Mouse (Mus musculus) stomach, postnatal 0 days (tissue): ENCODE data around the gene Dhx37.
A peak's percentile ranks its signal among the peaks of the same experiment; 100 is the strongest.

Source experiments
- CTCF ChIP-seq: IDR thresholded peaks from 2 replicates; pipeline ENCODE4 v1.5.1; 2016; ENCODE audit warnings: antibody characterized with exemption, low read depth, mild to moderate bottlenecking, moderate library complexity
- EP300 ChIP-seq: optimal IDR thresholded peaks from 2 replicates; pipeline ENCODE3; 2016; ENCODE audit warnings: antibody characterized with exemption

DNA sequence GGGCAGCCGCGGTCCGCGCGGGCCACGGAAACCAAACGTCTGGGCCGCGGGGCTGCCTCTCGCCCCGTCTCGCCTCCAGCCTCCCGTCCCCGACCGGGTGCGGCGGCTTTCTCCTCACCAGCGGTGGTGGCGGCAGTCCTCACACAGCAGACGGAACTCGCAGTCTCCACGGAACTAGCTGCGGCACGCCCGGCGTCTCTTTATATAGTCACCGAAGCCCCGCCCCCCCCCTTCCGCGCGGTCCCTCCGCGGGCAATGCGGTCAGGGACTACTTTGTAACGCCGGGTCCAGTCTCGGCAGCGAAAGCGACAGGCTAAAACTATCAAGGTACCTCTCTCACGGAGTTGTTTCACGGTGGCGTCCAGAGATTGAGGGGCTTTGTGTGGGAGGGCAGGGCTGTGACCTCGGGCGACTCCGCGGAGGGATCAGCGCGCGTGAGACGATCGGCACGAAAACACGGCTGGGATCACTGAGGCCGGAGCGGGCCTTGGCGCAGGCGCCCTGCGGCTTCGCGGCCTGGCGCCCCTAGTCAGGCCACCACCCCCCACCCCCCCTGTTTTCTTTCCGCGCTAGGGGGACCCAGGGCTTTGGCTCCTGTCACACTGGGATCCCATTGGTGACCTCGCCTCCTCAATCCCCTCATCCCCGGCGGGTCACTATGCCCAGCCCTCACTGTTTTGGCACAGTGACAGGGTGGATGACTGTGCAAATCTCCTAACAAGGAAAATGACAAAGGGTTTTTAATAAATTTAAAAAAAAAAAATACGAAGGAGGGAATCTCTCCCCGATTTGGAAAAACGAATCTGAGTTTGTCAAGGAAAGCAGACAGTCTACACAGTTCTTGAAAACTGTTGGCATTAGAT lies 44.1 kb downstream of the Dhx37 start, which contains the start of gene Ubc:
- TF ChIP-seq CTCF (no peak), EP300 (peak; percentile 8)
